Mouse (Mus musculus) layer of hippocampus, adult 9-10 months (tissue): ENCODE measurements around the gene Lyz1.
"Not testable (repeated sequence)": the region's sequence is repeated elsewhere in the genome, so short reads cannot be mapped to it uniquely, and the experiment has no call there.

Source experiments
- DNase-seq: peaks from one replicate; pipeline ENCODE4 v3.0.0; 2022; ENCODE audit warnings: low spot score

Lyz1 gene

GRCm38 (mm10) chr10:117287226-117287850 lies 5.3 kb downstream of the Lyz1 start:
- no peak for DNase-seq

- DNase-seq = no peak
Observed at GRCm38 (mm10) chr10:117286366-117286970, 6.2 kb downstream of the Lyz1 start.

- DNase-seq = not testable (repeated sequence)
Observed at GRCm38 (mm10) chr10:117285584-117285983, 7.1 kb downstream of the Lyz1 start.

- DNase-seq = no peak
Observed at GRCm38 (mm10) chr10:117284578-117285520, 7.8 kb downstream of the Lyz1 start.

- DNase-seq = no peak
Observed at GRCm38 (mm10) chr10:117283871-117284577, 8.6 kb downstream of the Lyz1 start.

GRCm38 (mm10) chr10:117283196-117283595 lies 9.5 kb downstream of the Lyz1 start:
- not testable (repeated sequence) for DNase-seq

GRCm38 (mm10) chr10:117282551-117282950 lies 10.1 kb downstream of the Lyz1 start:
- DNase-seq = no peak

- no peak for DNase-seq
Observed at GRCm38 (mm10) chr10:117282049-117282448, 10.6 kb downstream of the Lyz1 start, which contains the start of gene Lyz2. Lyz2 (minus strand) TSS chr10:117282321.

GRCm38 (mm10) chr10:117281381-117281920 lies 11.2 kb downstream of the Lyz1 start:
- no peak for DNase-seq

- no peak for DNase-seq
Observed at GRCm38 (mm10) chr10:117280000-117280399, 12.7 kb downstream of the Lyz1 start.

- not testable (repeated sequence) for DNase-seq
Observed at GRCm38 (mm10) chr10:117278510-117278909, 14.2 kb downstream of the Lyz1 start.

- not testable (repeated sequence) for DNase-seq
Observed at GRCm38 (mm10) chr10:117277779-117278178, 14.9 kb downstream of the Lyz1 start.

GRCm38 (mm10) chr10:117275681-117276369 lies 16.8 kb downstream of the Lyz1 start:
- no peak for DNase-seq

- DNase-seq = not testable (repeated sequence)
Observed at GRCm38 (mm10) chr10:117274645-117275044, 18.0 kb downstream of the Lyz1 start.

GRCm38 (mm10) chr10:117272023-117272422 lies 20.6 kb downstream of the Lyz1 start:
- DNase-seq = no peak

GRCm38 (mm10) chr10:117259870-117260269 lies 32.8 kb downstream of the Lyz1 start:
- no peak for DNase-seq

GRCm38 (mm10) chr10:117238603-117239002 lies 54.1 kb downstream of the Lyz1 start, which contains the start of gene 9530003J23Rik:
9530003J23Rik (minus strand) TSS chr10:117238703.
- no peak for DNase-seq
